In the genomic region with DNA sequence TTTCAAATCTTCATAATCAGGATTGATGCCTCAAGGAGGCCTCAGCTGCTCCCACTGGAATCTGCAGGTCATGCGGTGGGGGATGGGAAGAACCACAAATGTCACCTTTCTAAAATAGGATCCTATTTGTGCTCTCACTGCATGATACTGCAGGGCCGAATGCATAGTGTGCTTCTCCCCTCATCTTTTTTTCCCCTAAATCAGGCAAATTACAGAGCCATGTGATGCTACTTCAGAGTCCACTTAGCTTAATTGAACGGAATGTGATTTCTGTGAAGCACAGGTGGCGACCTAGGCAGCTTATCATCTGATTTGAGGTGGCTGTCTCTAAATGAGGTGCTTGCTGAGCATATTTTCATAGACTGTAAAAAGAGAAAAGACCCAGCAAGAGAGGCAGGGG, we compare ENCODE assay signal across 24 mouse cellular contexts.
DNase-seq lines count a peak whose midpoint lies in the region; ATAC-seq and TF ChIP-seq lines count a peak whose summit lies in the region.
"Had no signal": no experiment of that assay in that cellular context is flagged by ENCODE, and none has a peak within 500 bp of the region (broad histone marks: within the 10 kb centered on the region; RNA-seq: fewer than 3 reads in every experiment).

No protein-coding gene starts in this region.

- WGBS in forebrain, embryonic 13.5 days = 62% methylated on average over 4 of the region's 4 CpGs
- 71% methylated on average over 4 of the region's 4 CpGs for WGBS in forebrain, embryonic 16.5 days
- 75% methylated on average over 4 of the region's 4 CpGs for WGBS in hindbrain, embryonic 11.5 days
- 68% methylated on average over 4 of the region's 4 CpGs for WGBS in hindbrain, embryonic 14.5 days

- no peak for DNase-seq in hindbrain, embryonic 11.5 days (ENCODE audit: low spot score)
- DNase-seq in hindbrain, embryonic 14.5 days (ENCODE audit: low spot score) = no peak
- peak; percentile 9 for DNase-seq in brain, adult 2 months (ENCODE audit: low read depth, low spot score)
- DNase-seq in brain, embryonic 14.5 days (ENCODE audit: low read depth) = peak; percentile 53
- DNase-seq: adrenal gland, adult 2 months; adrenal gland, postnatal 14 days; cerebellum, adult 2 months; cerebellum, adult 9-11 months; cerebellum, postnatal 25 days; embryo, embryonic 11 days; gastrocnemius, adult 2 months; gastrocnemius, postnatal 14 days; heart, adult 11 months; kidney, adult 11 months; kidney, adult 8-10 months had no signal

- no peak for TF ChIP-seq POLR2A in brain, embryonic 14.5 days (IDR thresholded peaks at IDR 0.05; ENCODE audit: borderline replicate concordance, extremely low read depth, insufficient read depth, insufficient read length, poor library complexity, severe bottlenecking)

- no peak for TF ChIP-seq CTCF in brain, embryonic 14.5 days (IDR thresholded peaks at IDR 0.05; ENCODE audit: borderline replicate concordance, extremely low read depth, insufficient read depth, insufficient read length)

- no peaks in the 10 kb centered on the region for H3K36me3 ChIP-seq in forebrain, embryonic 13.5 days (ENCODE audit: poor library complexity, severe bottlenecking)
- H3K36me3 ChIP-seq in forebrain, embryonic 16.5 days (ENCODE audit: control insufficient read depth, insufficient read depth) = no peaks in the 10 kb centered on the region
- no peaks in the 10 kb centered on the region for H3K36me3 ChIP-seq in hindbrain, embryonic 11.5 days (ENCODE audit: control insufficient read depth, insufficient read depth, low read length)
- H3K36me3 ChIP-seq in hindbrain, embryonic 14.5 days (replicated peaks; ENCODE audit: control insufficient read depth, insufficient read depth) = no peaks in the 10 kb centered on the region
- H3K36me3 ChIP-seq: embryonic facial prominence, embryonic 10.5 days; embryonic facial prominence, embryonic 13.5 days; hindbrain, embryonic 15.5 days; intestine, embryonic 15.5 days had no signal

- no peaks in the 10 kb centered on the region for H3K27me3 ChIP-seq in forebrain, embryonic 13.5 days
- H3K27me3 ChIP-seq in forebrain, embryonic 16.5 days (replicated peaks; ENCODE audit: control insufficient read depth, insufficient read depth, low read length) = no peaks in the 10 kb centered on the region
- H3K27me3 ChIP-seq in hindbrain, embryonic 11.5 days (ENCODE audit: control insufficient read depth, insufficient read depth, low read length) = no peaks in the 10 kb centered on the region
- H3K27me3 ChIP-seq in hindbrain, embryonic 14.5 days (ENCODE audit: control insufficient read depth, insufficient read depth, low read length) = no peaks in the 10 kb centered on the region
- H3K27me3 ChIP-seq: embryonic facial prominence, embryonic 13.5 days; hindbrain, embryonic 15.5 days; intestine, embryonic 15.5 days had no signal

- H3K27ac ChIP-seq in forebrain, embryonic 13.5 days = no peak overlapping the region
- H3K27ac ChIP-seq in forebrain, embryonic 16.5 days (ENCODE audit: low read length) = no peak overlapping the region
- H3K27ac ChIP-seq in hindbrain, embryonic 11.5 days (ENCODE audit: low read depth, low read length) = no peak overlapping the region
- H3K27ac ChIP-seq in hindbrain, embryonic 14.5 days = no peak overlapping the region
- H3K27ac ChIP-seq: embryonic facial prominence, embryonic 10.5 days; embryonic facial prominence, embryonic 13.5 days; gastrocnemius, adult 2 months; hindbrain, embryonic 15.5 days; intestine, embryonic 15.5 days had no signal

- ATAC-seq in forebrain, embryonic 13.5 days = peak; percentile 21; the same call in 1 of the 2 replicates
- ATAC-seq in forebrain, embryonic 16.5 days = no peak
- ATAC-seq in hindbrain, embryonic 11.5 days (ENCODE audit: low FRiP score) = peak; percentile 19; the same call in 1 of the 2 replicates
- no peak for ATAC-seq in hindbrain, embryonic 14.5 days (ENCODE audit: low FRiP score)
- ATAC-seq: CD4-positive, CD25-positive, alpha-beta regulatory T cell, adult 4 months; intestine, embryonic 15.5 days had no signal

- H3K9ac ChIP-seq in forebrain, embryonic 13.5 days = no peak overlapping the region
- no peak overlapping the region for H3K9ac ChIP-seq in forebrain, embryonic 16.5 days (replicated peaks; ENCODE audit: low read depth, low read length)
- H3K9ac ChIP-seq in hindbrain, embryonic 11.5 days (ENCODE audit: low read depth, low read length) = no peak overlapping the region
- no peak overlapping the region for H3K9ac ChIP-seq in hindbrain, embryonic 14.5 days
- H3K9ac ChIP-seq: embryonic facial prominence, embryonic 13.5 days; hindbrain, embryonic 15.5 days; intestine, embryonic 15.5 days had no signal

- no peak overlapping the region for H3K4me3 ChIP-seq in forebrain, embryonic 13.5 days
- no peak overlapping the region for H3K4me3 ChIP-seq in forebrain, embryonic 16.5 days (replicated peaks; ENCODE audit: low read length)
- H3K4me3 ChIP-seq in hindbrain, embryonic 11.5 days (ENCODE audit: low read depth, low read length) = no peak overlapping the region
- no peak overlapping the region for H3K4me3 ChIP-seq in hindbrain, embryonic 14.5 days (replicated peaks; ENCODE audit: low read length)
- H3K4me3 ChIP-seq: embryonic facial prominence, embryonic 10.5 days; embryonic facial prominence, embryonic 13.5 days; erythroblast, embryonic 14.5 days; gastrocnemius, adult 2 months; hindbrain, embryonic 15.5 days; intestine, embryonic 15.5 days had no signal

- H3K4me1 ChIP-seq in forebrain, embryonic 13.5 days = no peaks in the 10 kb centered on the region
- H3K4me1 ChIP-seq in forebrain, embryonic 16.5 days (replicated peaks; ENCODE audit: control insufficient read depth, insufficient read depth, low read length) = no peaks in the 10 kb centered on the region
- no peaks in the 10 kb centered on the region for H3K4me1 ChIP-seq in hindbrain, embryonic 11.5 days (replicated peaks; ENCODE audit: control insufficient read depth, insufficient read depth, low read length)
- H3K4me1 ChIP-seq in hindbrain, embryonic 14.5 days (replicated peaks; ENCODE audit: control insufficient read depth, insufficient read depth, low read length) = no peaks in the 10 kb centered on the region
- H3K4me1 ChIP-seq: embryonic facial prominence, embryonic 13.5 days; hindbrain, embryonic 15.5 days; intestine, embryonic 15.5 days had no signal

- no peaks in the 10 kb centered on the region for H3K9me3 ChIP-seq in forebrain, embryonic 13.5 days (replicated peaks)
- H3K9me3 ChIP-seq in forebrain, embryonic 16.5 days (ENCODE audit: control insufficient read depth, low read length) = no peaks in the 10 kb centered on the region
- H3K9me3 ChIP-seq in hindbrain, embryonic 11.5 days (ENCODE audit: control insufficient read depth, low read length) = no peaks in the 10 kb centered on the region
- H3K9me3 ChIP-seq in hindbrain, embryonic 14.5 days (ENCODE audit: control insufficient read depth, low read length) = no peaks in the 10 kb centered on the region
- H3K9me3 ChIP-seq: embryonic facial prominence, embryonic 10.5 days; embryonic facial prominence, embryonic 13.5 days; hindbrain, embryonic 15.5 days; intestine, embryonic 15.5 days had no signal

- no peak overlapping the region for H3K4me2 ChIP-seq in forebrain, embryonic 13.5 days
- H3K4me2 ChIP-seq in forebrain, embryonic 16.5 days (ENCODE audit: low read length) = no peak overlapping the region
- H3K4me2 ChIP-seq in hindbrain, embryonic 11.5 days (replicated peaks; ENCODE audit: low read depth, low read length) = no peak overlapping the region
- H3K4me2 ChIP-seq in hindbrain, embryonic 14.5 days (replicated peaks) = no peak overlapping the region
- H3K4me2 ChIP-seq: embryonic facial prominence, embryonic 13.5 days; heart, embryonic 11.5 days; hindbrain, embryonic 15.5 days; intestine, embryonic 15.5 days had no signal

Comparison
In these comparisons a context has a peak if more than half of its experiments do, and no peak if none do; other contexts are left out.
1. ATAC-seq: peak in forebrain, embryonic 13.5 days (single experiment) and hindbrain, embryonic 11.5 days (single experiment); none in forebrain, embryonic 16.5 days (single experiment) and hindbrain, embryonic 14.5 days (single experiment).
2. DNase-seq: peak in brain, adult 2 months (single experiment) and brain, embryonic 14.5 days (single experiment); none in hindbrain, embryonic 11.5 days (single experiment) and hindbrain, embryonic 14.5 days (single experiment).